Mouse (Mus musculus) liver, embryonic 12.5 days (tissue): ENCODE data around the gene Fars2. TPM values are rescaled to one million over a fixed set of nuclear protein-coding genes. Genes with fewer than 3 reads are reported as not detected.

Source experiments
- ATAC-seq: fragments of 200-750 bp; cut with Nextera tagmentation; 2 replicates; pipeline ENCODE4 v1.8.0; 2017; ENCODE audit warnings: moderate number of reproducible peaks, mild to moderate bottlenecking, moderate library complexity
- H3K27ac ChIP-seq: fragments of 300-500 bp; sonication (generic); 2 replicates; pipeline ENCODE4 v1.5.1; 2016; ENCODE audit warnings: mild to moderate bottlenecking
- H3K27me3 ChIP-seq: fragments of 300-500 bp; sonication (generic); replicated peaks from 2 replicates; pipeline ENCODE4 v1.6.1; 2016; ENCODE audit warnings: mild to moderate bottlenecking, moderate library complexity
- H3K36me3 ChIP-seq: fragments of 300-500 bp; sonication (generic); 2 replicates; pipeline ENCODE4 v1.6.1; 2016; ENCODE audit warnings: mild to moderate bottlenecking, moderate library complexity
- H3K4me1 ChIP-seq: fragments of 300-500 bp; sonication (generic); 2 replicates; pipeline ENCODE4 v1.6.1; 2016
- H3K4me2 ChIP-seq: fragments of 300-500 bp; sonication (generic); 2 replicates; pipeline ENCODE4 v1.6.1; 2016; ENCODE audit warnings: mild to moderate bottlenecking, moderate library complexity
- H3K4me3 ChIP-seq: fragments of 300-500 bp; sonication (generic); 2 replicates; pipeline ENCODE4 v1.5.1; 2016; ENCODE audit warnings: mild to moderate bottlenecking, moderate library complexity
- H3K9ac ChIP-seq: fragments of 300-500 bp; sonication (generic); 2 replicates; pipeline ENCODE4 v1.6.1; 2016; ENCODE audit warnings: mild to moderate bottlenecking, moderate library complexity
- H3K9me3 ChIP-seq: fragments of 300-500 bp; sonication (generic); replicated peaks from 2 replicates; pipeline ENCODE4 v1.6.1; 2016; ENCODE audit warnings: mild to moderate bottlenecking, moderate library complexity
- WGBS: fragments of 180-500 bp; shearing (Covaris S2); methylation state at CpG from one replicate; pipeline ENCODE4 v1.1.7; 2016; ENCODE audit not compliant: insufficient replicate concordance; 5-methylcytosine and 5-hydroxymethylcytosine counted together
- polyA plus RNA-seq: library from polyadenylated mRNA; unstranded; fragments of >200 nt; fragmentation: Nextera tagmentation; extraction: Ambion mirVana; gene quantifications from 2 replicates; pipeline ENCODE4 v1.2.1, GENCODE M21; 2016

The Fars2 gene
- polyA plus RNA-seq, 1 experiment from 2014 or later: 31.0 TPM

DNA sequence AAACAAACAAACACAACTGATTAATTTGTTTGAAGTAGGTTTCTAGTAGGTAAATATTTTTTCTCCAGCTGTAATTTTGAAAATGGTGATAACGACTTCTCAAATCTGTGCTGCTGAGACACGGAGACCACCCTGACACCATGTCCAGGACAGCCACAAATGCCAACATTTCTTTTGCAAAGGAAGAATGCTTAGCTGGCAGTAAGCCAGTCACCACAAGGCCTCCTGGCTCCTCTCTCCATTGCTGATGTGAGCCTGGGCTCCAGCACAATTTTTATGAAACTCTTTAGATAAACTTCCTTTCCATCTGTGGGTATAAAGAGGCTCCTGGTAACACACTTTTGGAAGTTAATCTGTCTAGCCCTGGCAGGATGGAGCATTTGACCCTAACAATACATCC, 632.8 kb downstream of the Fars2 start:
- WGBS: 78% methylated on average over 2 of the region's 2 CpGs
- no peaks in the 10 kb centered on the region for H3K36me3 ChIP-seq
- ATAC-seq: no peak
- H3K27ac ChIP-seq: no peak overlapping the region
- H3K4me3 ChIP-seq: no peak overlapping the region
- H3K9me3 ChIP-seq: no peaks in the 10 kb centered on the region
- H3K27me3 ChIP-seq: no peaks in the 10 kb centered on the region
- no peak overlapping the region for H3K4me2 ChIP-seq
- no peaks in the 10 kb centered on the region for H3K4me1 ChIP-seq
- no peak overlapping the region for H3K9ac ChIP-seq

DNA sequence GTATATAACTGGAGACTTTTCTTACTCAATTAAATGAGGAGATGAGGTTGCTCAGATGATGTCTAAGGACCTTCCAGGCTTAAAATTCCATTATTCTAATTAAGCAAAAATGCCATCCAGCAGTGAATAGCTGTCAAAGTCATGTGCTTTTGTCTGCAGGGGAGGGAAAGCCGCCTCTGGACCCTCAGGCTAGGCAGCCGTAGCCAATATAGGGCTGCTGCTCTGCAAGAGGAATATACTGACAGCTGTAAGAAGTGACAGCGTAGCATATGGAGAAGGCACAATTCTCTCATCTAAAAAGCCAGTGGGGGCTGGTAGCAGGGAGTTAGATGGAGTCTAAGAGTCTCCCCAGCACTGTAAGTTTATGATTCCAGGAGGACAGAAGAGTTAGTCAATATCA, 634.6 kb downstream of the Fars2 start:
- no peaks in the 10 kb centered on the region for H3K4me1 ChIP-seq
- no peak overlapping the region for H3K9ac ChIP-seq
- WGBS: 57% methylated on average over 3 of the region's 3 CpGs
- no peak for ATAC-seq
- H3K36me3 ChIP-seq: no peaks in the 10 kb centered on the region
- H3K9me3 ChIP-seq: no peaks in the 10 kb centered on the region
- no peak overlapping the region for H3K4me2 ChIP-seq
- H3K27me3 ChIP-seq: no peaks in the 10 kb centered on the region
- no peak overlapping the region for H3K4me3 ChIP-seq
- H3K27ac ChIP-seq: no peak overlapping the region

DNA sequence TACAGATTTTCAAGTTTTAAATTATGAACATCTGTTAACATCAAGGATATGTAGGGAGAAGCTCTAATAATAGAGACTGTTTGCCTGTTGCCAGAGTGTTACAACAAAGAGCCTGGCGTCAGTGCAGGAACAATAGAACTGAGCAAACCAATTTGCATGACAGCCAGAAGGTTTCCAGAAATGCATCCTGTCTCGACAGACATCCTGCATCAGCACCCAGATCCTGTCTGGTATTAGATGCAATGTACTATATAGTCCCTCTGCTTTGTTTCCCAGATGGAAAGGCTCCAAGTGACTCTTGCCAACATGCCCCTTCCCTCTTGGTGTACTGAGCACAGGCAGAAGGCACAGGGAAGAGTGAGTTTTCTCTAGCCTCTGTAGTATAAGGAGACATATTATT, 649.6 kb downstream of the Fars2 start:
- Histone ChIP-seq H3K27me3 (no peaks in the 10 kb centered on the region), H3K4me2 (no peak overlapping the region), H3K4me3 (no peak overlapping the region), H3K9ac (no peak overlapping the region), H3K9me3 (no peaks in the 10 kb centered on the region), H3K27ac (no peak overlapping the region), H3K4me1 (no peaks in the 10 kb centered on the region), H3K36me3 (no peaks in the 10 kb centered on the region)
- ATAC-seq: no peak
- 43% methylated on average over 2 of the region's 2 CpGs for WGBS

Other genes starting within 250 kb of the Fars2 start
- gene Rpp40, start 211.1 kb upstream of the Fars2 start, polyA plus RNA-seq: 15.7 and 16.5 TPM in 2 replicates
- gene Ppp1r3g, start 158.6 kb upstream of the Fars2 start, polyA plus RNA-seq: 0.30 and 0.37 TPM in 2 replicates
- 27.5 and 27.6 TPM in 2 replicates for gene Lyrm4, start 114 bp downstream of the Fars2 start, polyA plus RNA-seq